Mouse (Mus musculus): ENCODE data around the gene Esrrg. TPM values are rescaled to one million over a fixed set of nuclear protein-coding genes. Genes with fewer than 3 reads are reported as not detected.

Gene Esrrg
- total RNA-seq, 1 experiment from 2014 or later, result not detected

GRCm38 (mm10) chr1:188103179-188103578, 494.6 kb downstream of the Esrrg start:
- ATAC-seq (replicated peaks; ENCODE audit: low read depth, poor library complexity, severe bottlenecking), result no peak

GRCm38 (mm10) chr1:188105516-188105915, 496.9 kb downstream of the Esrrg start:
- no peak for ATAC-seq (replicated peaks; ENCODE audit: low read depth, poor library complexity, severe bottlenecking)

- peak; percentile 83 for ATAC-seq (replicated peaks; ENCODE audit: low read depth, poor library complexity, severe bottlenecking)
Measured at GRCm38 (mm10) chr1:188107946-188108345, 499.4 kb downstream of the Esrrg start.

GRCm38 (mm10) chr1:188111552-188111951, 503.0 kb downstream of the Esrrg start:
- ATAC-seq (replicated peaks; ENCODE audit: low read depth, poor library complexity, severe bottlenecking), result no peak

- ATAC-seq (replicated peaks; ENCODE audit: low read depth, poor library complexity, severe bottlenecking), result no peak
Measured at GRCm38 (mm10) chr1:188113240-188113639, 504.6 kb downstream of the Esrrg start.

- ATAC-seq (replicated peaks; ENCODE audit: low read depth, poor library complexity, severe bottlenecking), result no peak
Measured at GRCm38 (mm10) chr1:188118125-188118524, 509.5 kb downstream of the Esrrg start.

- no peak for ATAC-seq (replicated peaks; ENCODE audit: low read depth, poor library complexity, severe bottlenecking)
Measured at GRCm38 (mm10) chr1:188119806-188120205, 511.2 kb downstream of the Esrrg start.

GRCm38 (mm10) chr1:188125521-188126021, 517.0 kb downstream of the Esrrg start:
- ATAC-seq (replicated peaks; ENCODE audit: low read depth, poor library complexity, severe bottlenecking), result peak; percentile 63

GRCm38 (mm10) chr1:188136126-188136525, 527.5 kb downstream of the Esrrg start:
- no peak for ATAC-seq (replicated peaks; ENCODE audit: low read depth, poor library complexity, severe bottlenecking)

GRCm38 (mm10) chr1:188139473-188139872, 530.9 kb downstream of the Esrrg start:
- ATAC-seq (replicated peaks; ENCODE audit: low read depth, poor library complexity, severe bottlenecking), result no peak

GRCm38 (mm10) chr1:188140221-188140620, 531.6 kb downstream of the Esrrg start:
- ATAC-seq (replicated peaks; ENCODE audit: low read depth, poor library complexity, severe bottlenecking), result no peak

GRCm38 (mm10) chr1:188147381-188148156, 539.0 kb downstream of the Esrrg start:
- 0 out of 2 replicates have a peak, but pooled peaks have one; percentile 18 for ATAC-seq (replicated peaks; ENCODE audit: low read depth, poor library complexity, severe bottlenecking)

GRCm38 (mm10) chr1:188151066-188151465, 542.5 kb downstream of the Esrrg start:
- no peak for ATAC-seq (replicated peaks; ENCODE audit: low read depth, poor library complexity, severe bottlenecking)

GRCm38 (mm10) chr1:188152011-188152410, 543.4 kb downstream of the Esrrg start:
- ATAC-seq (replicated peaks; ENCODE audit: low read depth, poor library complexity, severe bottlenecking), result no peak

GRCm38 (mm10) chr1:188153665-188154064, 545.1 kb downstream of the Esrrg start:
- ATAC-seq (replicated peaks; ENCODE audit: low read depth, poor library complexity, severe bottlenecking), result no peak

GRCm38 (mm10) chr1:188154466-188155110, 546.0 kb downstream of the Esrrg start:
- no peak for ATAC-seq (replicated peaks; ENCODE audit: low read depth, poor library complexity, severe bottlenecking)

GRCm38 (mm10) chr1:188155135-188155779, 546.7 kb downstream of the Esrrg start:
- ATAC-seq (replicated peaks; ENCODE audit: low read depth, poor library complexity, severe bottlenecking), result no peak

GRCm38 (mm10) chr1:188156520-188156919, 547.9 kb downstream of the Esrrg start:
- ATAC-seq (replicated peaks; ENCODE audit: low read depth, poor library complexity, severe bottlenecking), result no peak

GRCm38 (mm10) chr1:188157237-188157955, 548.8 kb downstream of the Esrrg start:
- no peak for ATAC-seq (replicated peaks; ENCODE audit: low read depth, poor library complexity, severe bottlenecking)

- no peak for ATAC-seq (replicated peaks; ENCODE audit: low read depth, poor library complexity, severe bottlenecking)
Measured at GRCm38 (mm10) chr1:188158675-188159074, 550.1 kb downstream of the Esrrg start.

All from common myeloid progenitor, adult 5-6 weeks (primary cell).